Mouse (Mus musculus): ENCODE results near the gene Mark4. TPM values are rescaled to one million over a fixed set of nuclear protein-coding genes. Genes with fewer than 3 reads are reported as not detected.

Gene Mark4
- polyA plus RNA-seq, 1 experiment from 2014 or later: 9.4 TPM

DNA sequence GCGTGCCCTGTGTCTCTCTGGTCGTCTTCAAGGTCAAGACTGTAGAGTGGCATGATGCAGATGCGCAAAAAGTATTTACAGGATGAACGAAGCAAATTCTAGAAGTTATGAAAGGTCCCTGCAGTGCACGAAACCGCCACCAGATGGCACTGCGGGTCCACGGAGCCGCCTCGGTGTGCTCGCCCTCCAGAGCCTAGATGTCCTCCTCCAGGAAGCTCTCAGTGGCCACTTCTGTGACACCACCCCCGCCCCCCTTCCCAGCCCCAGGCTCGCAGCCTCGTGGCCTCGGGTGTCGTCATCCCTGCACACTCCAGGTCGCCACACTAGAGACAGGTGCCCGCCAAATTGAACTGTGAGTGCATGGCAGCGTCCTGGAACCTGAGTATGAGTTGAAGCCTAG is 53.2 kb downstream of the Mark4 start:
- peaks cover 5% of the 10 kb centered on the region; the same call in 1 of the 2 replicates for H3K9me3 ChIP-seq (replicated peaks)
- no peak overlapping the region for H3K27ac ChIP-seq
- ATAC-seq (replicated peaks; ENCODE audit: low FRiP score): peak; percentile 59; the same call in 1 of the 2 replicates
- 0 out of 2 replicates have a peak overlapping the region, but pooled peaks have one; percentile 4 for H3K4me3 ChIP-seq (replicated peaks)
- peaks cover 52% of the 10 kb centered on the region for H3K27me3 ChIP-seq
- no peaks in the 10 kb centered on the region for H3K36me3 ChIP-seq
- H3K9ac ChIP-seq: no peak overlapping the region
- peaks cover 21% of the 10 kb centered on the region for H3K4me1 ChIP-seq
- H3K4me2 ChIP-seq: peak overlapping the region; percentile 43
- WGBS: 2% methylated on average over 19 of the region's 19 CpGs

DNA sequence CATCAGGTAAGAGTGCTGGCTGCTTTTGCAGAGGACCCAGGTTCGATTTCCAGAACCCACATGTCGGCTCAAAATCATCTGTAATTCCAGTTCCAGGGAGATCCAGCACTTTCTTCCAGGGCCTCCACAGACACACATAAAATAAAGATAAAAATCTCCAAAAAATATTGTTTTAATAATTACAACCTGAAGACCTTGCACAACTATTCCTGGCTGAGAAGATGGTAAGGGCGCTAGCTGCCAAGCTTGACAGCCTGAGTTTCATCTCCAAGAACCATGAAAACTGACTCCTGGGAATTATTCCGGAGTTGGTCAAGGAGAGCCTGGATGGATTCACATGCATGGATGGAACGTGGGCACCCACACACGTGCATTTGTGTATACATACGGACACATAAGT is 54.1 kb downstream of the Mark4 start, which contains the start of gene Ckm:
Ckm (plus strand) TSS at position 301 of the 400 bp plus-strand sequence.
- H3K9ac ChIP-seq: peak within 1 kb of the TSS; percentile 58
- no peak within 1 kb of the TSS for H3K27ac ChIP-seq
- H3K9me3 ChIP-seq (replicated peaks): peaks cover 5% of the 10 kb centered on the region; the same call in 1 of the 2 replicates
- H3K4me1 ChIP-seq: peaks cover 21% of the 10 kb centered on the region
- WGBS: 44% methylated on average over 7 of the region's 7 CpGs
- peak within 1 kb of the TSS; percentile 98 for H3K4me2 ChIP-seq
- no peak for ATAC-seq (replicated peaks; ENCODE audit: low FRiP score)
- no peaks in the 10 kb centered on the region for H3K36me3 ChIP-seq
- H3K4me3 ChIP-seq (replicated peaks): peak within 1 kb of the TSS; percentile 67
- peaks cover 58% of the 10 kb centered on the region for H3K27me3 ChIP-seq

DNA sequence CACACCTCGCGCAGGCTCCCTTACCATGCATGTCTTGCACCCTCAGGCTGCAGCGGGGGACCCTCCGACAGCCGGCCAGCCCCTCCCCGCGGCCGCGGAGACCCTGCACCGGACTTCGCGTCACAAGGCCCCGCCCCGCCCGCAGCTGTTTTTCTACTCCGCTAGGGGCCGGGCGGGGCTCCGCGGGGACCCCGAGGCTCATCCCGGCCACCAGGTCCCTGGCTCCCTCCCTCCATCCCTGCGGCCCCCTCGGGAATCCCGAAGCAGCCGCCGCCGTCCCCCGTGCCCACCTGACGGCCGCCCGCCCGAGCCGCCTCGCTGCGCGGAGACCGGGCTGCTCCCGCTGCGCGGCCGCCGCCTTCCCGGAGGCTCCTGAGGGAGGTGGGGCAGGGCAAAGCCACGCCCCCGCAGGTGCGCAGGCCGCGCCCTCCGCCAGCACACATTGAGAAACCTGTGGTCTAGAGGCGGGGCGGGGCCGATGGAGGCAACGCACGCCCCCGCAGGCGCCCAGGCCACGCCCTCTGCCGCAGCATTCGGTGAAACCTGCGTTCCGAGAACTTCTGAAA is 54.8 kb downstream of the Mark4 start, which contains the start of gene Klc3:
Klc3 (minus strand) TSS at position 374 of the 566 bp plus-strand sequence.
- Histone ChIP-seq H3K36me3 (no peaks in the 10 kb centered on the region), H3K4me2 (peak within 1 kb of the TSS; percentile 98), H3K4me1 (peaks cover 25% of the 10 kb centered on the region), H3K9ac (peak within 1 kb of the TSS; percentile 58), H3K4me3 (replicated peaks) (peak within 1 kb of the TSS; percentile 67), H3K27me3 (peaks cover 64% of the 10 kb centered on the region), H3K27ac (no peak within 1 kb of the TSS), H3K9me3 (replicated peaks) (peaks cover 5% of the 10 kb centered on the region; the same call in 1 of the 2 replicates)
- 1% methylated on average over 62 of the region's 62 CpGs for WGBS
- ATAC-seq (replicated peaks; ENCODE audit: low FRiP score): peak; percentile 50

DNA sequence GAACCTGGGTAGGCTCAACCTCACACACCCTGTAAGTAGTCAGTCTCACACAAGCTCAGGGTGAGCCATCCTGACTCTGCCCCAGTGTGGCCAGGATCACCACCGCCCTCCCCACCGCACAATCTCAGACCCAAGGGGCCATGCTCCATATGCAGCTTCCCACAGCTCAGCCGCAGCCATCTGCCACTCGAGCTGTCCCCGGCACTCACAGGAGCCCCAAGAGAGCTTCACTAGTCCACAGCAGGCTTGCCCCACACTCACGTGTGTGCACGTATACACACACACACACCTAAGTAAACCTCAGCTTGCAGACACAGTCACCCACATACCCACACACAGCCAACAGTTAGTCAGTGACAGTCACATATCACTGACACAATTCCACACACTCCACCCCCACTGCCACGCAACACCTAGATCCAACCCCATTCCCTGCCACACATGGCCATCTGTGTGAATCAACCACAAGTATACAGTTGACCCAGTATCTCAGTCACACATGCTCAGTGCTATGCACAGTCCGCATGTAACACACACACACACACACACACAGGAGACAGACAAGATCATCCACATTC is 56.0 kb downstream of the Mark4 start:
- Histone ChIP-seq H3K9ac (no peak overlapping the region), H3K4me3 (replicated peaks) (no peak overlapping the region), H3K4me2 (no peak overlapping the region), H3K4me1 (peaks cover 25% of the 10 kb centered on the region), H3K9me3 (replicated peaks) (peaks cover 5% of the 10 kb centered on the region; the same call in 1 of the 2 replicates), H3K36me3 (no peaks in the 10 kb centered on the region), H3K27ac (no peak overlapping the region), H3K27me3 (peaks cover 64% of the 10 kb centered on the region)
- ATAC-seq (replicated peaks; ENCODE audit: low FRiP score): no peak
- 81% methylated on average over 9 of the region's 9 CpGs for WGBS

DNA sequence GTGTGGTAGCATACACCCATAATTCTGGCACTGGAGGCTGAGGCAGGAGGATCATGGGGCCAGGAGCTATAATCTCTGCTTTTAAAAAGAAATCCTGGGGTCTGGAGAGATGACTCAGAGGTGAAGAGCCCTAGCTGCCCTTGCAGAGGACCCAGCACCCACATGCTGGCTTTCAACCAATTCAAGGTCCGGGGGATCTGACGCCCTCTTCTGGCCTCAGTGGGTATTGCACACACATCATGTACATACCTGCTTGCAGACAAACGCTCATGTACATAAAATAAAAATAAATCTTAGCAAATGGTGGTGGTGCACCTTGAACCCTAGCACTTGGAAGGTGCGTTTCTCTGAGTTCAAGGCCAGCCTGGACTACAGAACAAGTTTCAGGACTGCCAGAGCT is 57.7 kb downstream of the Mark4 start:
- H3K4me1 ChIP-seq: peaks cover 25% of the 10 kb centered on the region
- H3K36me3 ChIP-seq: peaks cover 2% of the 10 kb centered on the region
- no peak overlapping the region for H3K4me2 ChIP-seq
- no peak overlapping the region for H3K27ac ChIP-seq
- WGBS: 83% methylated on average over 4 of the region's 4 CpGs
- peaks cover 54% of the 10 kb centered on the region for H3K27me3 ChIP-seq
- ATAC-seq (replicated peaks; ENCODE audit: low FRiP score): no peak
- no peak overlapping the region for H3K4me3 ChIP-seq (replicated peaks)
- H3K9me3 ChIP-seq (replicated peaks): peaks cover 5% of the 10 kb centered on the region; the same call in 1 of the 2 replicates
- no peak overlapping the region for H3K9ac ChIP-seq

DNA sequence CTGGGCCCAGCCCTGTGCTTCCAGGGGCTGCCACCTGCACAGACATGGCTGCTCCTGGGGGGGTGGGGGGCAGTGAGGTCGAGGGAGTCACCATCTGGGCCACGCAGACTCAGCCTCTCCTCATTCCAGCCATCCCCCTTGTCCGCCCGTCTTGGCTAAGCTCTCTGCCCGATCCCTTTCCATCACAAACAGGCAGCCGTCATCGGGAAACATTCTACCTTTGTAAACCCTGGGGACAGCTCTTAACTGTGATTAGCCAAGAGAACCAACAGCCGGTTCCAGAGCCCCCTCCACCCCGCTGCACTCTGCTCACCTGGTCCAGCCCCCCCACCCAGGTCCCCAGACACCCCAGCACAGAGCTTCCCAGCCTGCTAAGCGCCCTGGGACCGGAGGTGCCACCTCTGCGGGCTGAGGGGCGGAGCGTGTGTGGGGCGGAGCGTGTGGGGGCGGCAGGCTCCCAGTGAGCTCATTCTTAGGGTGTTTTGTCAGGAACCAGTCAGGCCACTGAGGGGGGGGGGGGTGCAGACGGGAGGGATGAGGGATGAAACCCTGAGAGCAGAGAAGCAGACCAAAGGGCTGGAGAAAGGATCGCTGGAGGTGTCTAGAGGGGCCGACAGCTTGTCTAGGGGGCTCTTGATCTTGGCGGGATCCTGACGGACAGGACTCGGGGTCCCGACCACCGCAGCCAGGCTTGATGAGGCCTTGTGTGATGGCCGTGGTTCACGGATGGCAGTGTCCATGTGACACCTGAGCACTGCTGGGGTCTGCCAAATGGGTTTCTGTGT is 58.9 kb downstream of the Mark4 start:
- Histone ChIP-seq H3K9ac (peak overlapping the region; percentile 35), H3K27ac (0 out of 2 replicates have a peak overlapping the region, but pooled peaks have one; percentile 18), H3K36me3 (peaks cover 13% of the 10 kb centered on the region), H3K4me1 (peaks cover 25% of the 10 kb centered on the region), H3K4me3 (replicated peaks) (peak overlapping the region; percentile 41), H3K4me2 (peak overlapping the region; percentile 71), H3K9me3 (replicated peaks) (peaks cover 5% of the 10 kb centered on the region; the same call in 1 of the 2 replicates), H3K27me3 (peaks cover 48% of the 10 kb centered on the region)
- WGBS: 2% methylated on average over 27 of the region's 27 CpGs
- peak; percentile 40; the same call in 1 of the 2 replicates for ATAC-seq (replicated peaks; ENCODE audit: low FRiP score)

DNA sequence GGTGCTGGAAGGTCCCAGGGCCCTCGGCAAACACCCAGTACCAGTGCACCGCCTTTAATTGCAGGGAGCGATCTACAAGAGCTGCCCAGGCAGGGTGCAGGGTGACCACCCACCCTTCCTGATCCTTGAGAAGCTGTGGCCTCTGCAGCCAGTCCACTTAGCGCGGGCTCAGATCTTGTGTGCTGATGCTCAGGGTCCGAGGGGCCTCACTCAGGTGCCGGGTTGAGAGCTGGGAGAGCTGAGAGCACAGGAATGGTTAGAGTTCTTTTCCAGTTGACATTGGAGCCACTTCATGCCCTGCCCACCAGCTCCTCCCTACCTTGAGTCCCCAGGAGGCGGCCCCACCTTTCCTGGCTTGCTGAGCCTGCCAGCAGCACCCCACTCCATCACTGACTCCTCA is 64.1 kb downstream of the Mark4 start:
- Histone ChIP-seq H3K9me3 (replicated peaks) (no peaks in the 10 kb centered on the region), H3K4me2 (no peak overlapping the region), H3K27ac (no peak overlapping the region), H3K36me3 (peaks cover 65% of the 10 kb centered on the region), H3K4me3 (replicated peaks) (no peak overlapping the region), H3K9ac (no peak overlapping the region), H3K4me1 (peaks cover 5% of the 10 kb centered on the region), H3K27me3 (peaks cover 6% of the 10 kb centered on the region; the same call in 1 of the 2 replicates)
- no peak for ATAC-seq (replicated peaks; ENCODE audit: low FRiP score)
- WGBS: 88% methylated on average over 8 of the region's 8 CpGs

DNA sequence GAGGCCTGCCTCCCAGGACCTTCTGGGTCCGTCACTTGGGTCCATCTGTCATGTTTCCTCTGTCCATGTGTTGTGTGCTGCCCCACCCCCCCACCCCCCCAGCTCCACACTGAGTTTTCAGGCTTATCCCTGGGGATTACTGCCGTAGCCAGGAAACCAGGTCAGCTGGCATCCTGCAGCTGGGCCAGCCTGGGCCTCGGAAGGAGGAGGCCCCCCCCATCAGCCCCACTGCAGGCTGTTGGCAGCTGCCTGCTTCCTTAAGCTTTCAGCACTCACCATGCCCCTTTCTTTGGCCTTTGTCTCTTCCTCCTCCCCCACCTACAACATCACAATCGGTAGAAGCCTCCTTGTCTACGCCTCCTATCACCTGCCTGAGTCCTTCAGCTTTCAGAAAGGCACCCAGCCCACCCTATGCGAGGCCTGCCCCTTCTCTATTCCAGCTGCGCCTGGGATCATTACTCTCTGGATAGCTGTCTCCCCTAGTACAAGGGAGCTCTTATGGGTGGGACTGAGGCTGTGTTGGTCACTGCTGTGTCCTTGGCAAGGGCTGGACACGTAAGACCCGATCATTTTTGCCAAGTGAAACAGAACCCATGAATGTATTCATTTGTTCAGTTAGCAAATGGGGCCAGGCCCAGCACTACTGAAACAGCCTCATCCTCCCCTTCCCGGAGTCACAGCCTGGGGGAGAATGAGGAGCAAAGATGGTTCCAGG is 69.8 kb downstream of the Mark4 start:
- Histone ChIP-seq H3K9me3 (replicated peaks) (no peaks in the 10 kb centered on the region), H3K27me3 (no peaks in the 10 kb centered on the region), H3K4me2 (no peak overlapping the region), H3K27ac (no peak overlapping the region), H3K4me3 (replicated peaks) (no peak overlapping the region), H3K9ac (no peak overlapping the region), H3K36me3 (peaks cover 99% of the 10 kb centered on the region), H3K4me1 (0 out of 2 replicates have a peak, but pooled peaks cover under 1% of the 10 kb centered on the region)
- 77% methylated on average over 9 of the region's 10 CpGs for WGBS
- ATAC-seq (replicated peaks; ENCODE audit: low FRiP score): no peak

DNA sequence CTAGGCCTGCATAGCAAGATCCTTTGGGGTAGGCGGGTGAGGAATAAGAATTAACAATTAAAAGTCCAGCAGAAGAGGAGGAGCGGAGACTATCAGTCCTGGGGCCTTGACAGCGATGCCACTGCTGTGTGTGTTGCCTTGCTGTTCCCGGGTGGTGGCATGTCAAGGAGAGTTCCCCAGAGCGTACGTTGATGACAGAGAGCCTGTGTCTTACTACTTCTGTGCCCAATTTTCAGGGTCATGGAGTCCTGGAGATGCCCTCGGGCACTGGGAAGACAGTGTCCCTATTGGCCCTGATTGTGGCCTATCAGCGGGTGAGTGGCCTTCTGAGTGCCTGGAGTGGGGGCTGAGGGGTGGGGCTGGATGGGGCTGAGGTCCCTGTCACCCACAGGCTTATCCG is 74.9 kb downstream of the Mark4 start:
- peaks cover 16% of the 10 kb centered on the region for H3K4me1 ChIP-seq
- no peak overlapping the region for H3K27ac ChIP-seq
- H3K36me3 ChIP-seq: peaks cover 50% of the 10 kb centered on the region
- H3K4me3 ChIP-seq (replicated peaks): 0 out of 2 replicates have a peak overlapping the region, but pooled peaks have one; percentile 73
- no peaks in the 10 kb centered on the region for H3K9me3 ChIP-seq (replicated peaks)
- 92% methylated on average over 9 of the region's 9 CpGs for WGBS
- no peak for ATAC-seq (replicated peaks; ENCODE audit: low FRiP score)
- H3K27me3 ChIP-seq: no peaks in the 10 kb centered on the region
- peak overlapping the region; percentile 80; the same call in 1 of the 2 replicates for H3K4me2 ChIP-seq
- no peak overlapping the region for H3K9ac ChIP-seq

DNA sequence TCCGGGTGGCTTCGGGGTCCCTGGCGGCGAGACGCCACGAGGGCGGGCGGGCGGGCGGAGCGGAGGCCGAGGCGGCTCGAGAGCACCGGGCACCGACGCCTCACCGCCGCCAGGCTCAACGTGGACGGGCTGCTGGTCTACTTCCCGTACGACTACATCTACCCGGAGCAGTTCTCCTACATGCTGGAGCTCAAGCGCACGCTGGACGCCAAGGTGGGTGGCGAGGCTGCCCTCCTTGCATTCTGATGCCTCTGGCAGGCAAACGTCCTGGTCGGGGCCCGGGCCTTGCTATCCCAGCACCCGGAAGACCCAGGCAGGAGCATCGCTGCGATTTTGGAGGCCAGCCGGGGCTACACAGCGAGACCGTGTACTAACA is 76.5 kb downstream of the Mark4 start:
- Histone ChIP-seq H3K4me1 (peaks cover 16% of the 10 kb centered on the region), H3K4me2 (peak overlapping the region; percentile 80), H3K9me3 (replicated peaks) (no peaks in the 10 kb centered on the region), H3K27ac (peak overlapping the region; percentile 14; the same call in 1 of the 2 replicates), H3K4me3 (replicated peaks) (peak overlapping the region; percentile 73), H3K36me3 (peaks cover 35% of the 10 kb centered on the region), H3K9ac (peak overlapping the region; percentile 66), H3K27me3 (no peaks in the 10 kb centered on the region)
- under 1% methylated on average over 28 of the region's 37 CpGs for WGBS
- ATAC-seq (replicated peaks; ENCODE audit: low FRiP score): peak; percentile 66

DNA sequence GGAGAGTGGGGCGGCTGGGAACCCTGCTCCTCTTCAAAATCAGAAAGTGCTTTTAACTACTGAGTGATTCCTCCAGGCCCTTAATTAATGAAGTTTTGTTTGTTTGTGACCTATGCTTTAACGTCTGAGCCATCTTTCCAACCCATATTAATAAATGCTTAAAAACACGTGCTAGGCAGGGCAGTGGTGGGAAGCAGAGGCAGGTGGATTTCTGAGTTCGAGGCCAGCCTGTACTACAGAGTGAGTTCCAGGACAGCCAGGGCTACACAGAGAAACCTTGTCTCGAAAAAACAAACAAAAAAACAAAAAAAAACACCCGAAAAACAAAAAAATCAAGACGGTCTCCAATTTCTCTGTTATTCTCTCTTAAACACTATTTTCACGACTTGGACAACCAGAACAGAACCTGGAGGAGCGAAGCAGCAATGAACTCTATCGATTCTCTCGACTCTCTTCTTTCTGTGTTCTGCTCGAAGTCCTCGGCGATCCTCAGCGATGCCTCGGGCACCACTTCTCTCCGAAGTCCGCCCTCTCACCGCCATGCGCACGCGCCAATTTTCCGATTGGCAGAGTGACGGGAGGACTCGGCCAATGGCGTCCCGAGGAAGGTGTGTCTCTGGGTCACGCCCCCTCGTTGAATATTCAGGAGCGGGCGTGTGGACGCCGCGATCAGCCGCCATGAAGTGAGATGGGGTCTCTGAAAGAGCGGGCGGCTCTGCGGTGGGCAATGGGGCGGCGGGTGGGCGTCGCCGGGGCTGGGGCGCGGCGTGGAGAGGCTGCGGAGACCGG is 77.0 kb downstream of the Mark4 start, which contains the start of gene Ercc2:
Ercc2 (plus strand) TSS at position 634 of the 789 bp plus-strand sequence.
- H3K36me3 ChIP-seq: peaks cover 30% of the 10 kb centered on the region
- H3K27me3 ChIP-seq: no peaks in the 10 kb centered on the region
- ATAC-seq (replicated peaks; ENCODE audit: low FRiP score): peak; percentile 97
- peak within 1 kb of the TSS; percentile 66 for H3K9ac ChIP-seq
- peaks cover 16% of the 10 kb centered on the region for H3K4me1 ChIP-seq
- peak within 1 kb of the TSS; percentile 73 for H3K4me3 ChIP-seq (replicated peaks)
- no peaks in the 10 kb centered on the region for H3K9me3 ChIP-seq (replicated peaks)
- H3K4me2 ChIP-seq: peak within 1 kb of the TSS; percentile 80
- WGBS: 7% methylated on average over 43 of the region's 48 CpGs
- H3K27ac ChIP-seq: peak within 1 kb of the TSS; percentile 14; the same call in 1 of the 2 replicates
